Mouse (Mus musculus) kidney, postnatal 4 days (tissue): ENCODE results near the gene Gm4303.
"Not testable (repeated sequence)": the region's sequence is repeated elsewhere in the genome, so short reads cannot be mapped to it uniquely, and the experiment has no call there.

Experiments
- DNase-seq, 2 experiments: peaks; one replicate each; pipeline ENCODE4 v3.0.0; 2021; ENCODE audit warnings: mixed read lengths in 2 of 2

The Gm4303 gene

DNA sequence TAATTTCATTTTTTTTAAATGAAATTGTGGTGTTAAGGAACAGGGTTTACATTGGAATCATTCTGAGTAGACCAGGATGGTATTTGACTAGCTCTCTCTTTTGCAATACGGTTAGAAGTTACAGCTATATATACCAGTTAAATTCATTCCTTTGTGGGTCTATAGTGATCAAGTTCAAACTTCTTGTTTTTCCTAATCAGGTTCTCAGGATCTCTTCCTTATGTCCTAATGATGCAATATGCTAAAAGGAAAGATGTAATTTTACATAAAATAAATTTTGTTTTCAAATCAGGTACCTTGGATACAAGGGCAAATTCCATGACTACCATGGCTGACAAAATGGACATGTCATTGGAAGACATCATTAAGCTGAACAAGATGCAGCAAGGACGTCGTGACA is at the start of gene Gm4303:
Gm4303 (plus strand) TSS at position 301 of the 400 bp plus-strand sequence.
- not testable (repeated sequence) for DNase-seq

DNA sequence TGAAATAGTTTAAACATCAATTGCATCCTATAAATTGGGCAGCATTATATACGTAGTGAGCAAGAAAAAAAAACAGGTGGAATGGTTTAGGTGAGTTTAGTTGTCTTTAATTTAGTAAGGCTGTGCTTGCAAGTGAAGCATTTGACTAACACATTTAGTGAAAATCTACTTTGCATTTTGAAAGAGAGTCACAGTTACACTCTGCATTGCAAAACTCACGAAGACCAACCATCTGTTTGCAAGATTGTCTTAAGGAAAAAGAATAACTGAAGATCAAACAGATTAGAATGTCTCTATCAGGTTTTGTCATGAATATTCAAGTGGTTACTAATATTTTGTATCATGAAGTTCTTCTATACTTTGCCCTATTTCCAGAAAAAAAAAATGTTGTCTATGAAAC is 49.7 kb upstream of the Gm4303 start:
- no peak for DNase-seq

DNA sequence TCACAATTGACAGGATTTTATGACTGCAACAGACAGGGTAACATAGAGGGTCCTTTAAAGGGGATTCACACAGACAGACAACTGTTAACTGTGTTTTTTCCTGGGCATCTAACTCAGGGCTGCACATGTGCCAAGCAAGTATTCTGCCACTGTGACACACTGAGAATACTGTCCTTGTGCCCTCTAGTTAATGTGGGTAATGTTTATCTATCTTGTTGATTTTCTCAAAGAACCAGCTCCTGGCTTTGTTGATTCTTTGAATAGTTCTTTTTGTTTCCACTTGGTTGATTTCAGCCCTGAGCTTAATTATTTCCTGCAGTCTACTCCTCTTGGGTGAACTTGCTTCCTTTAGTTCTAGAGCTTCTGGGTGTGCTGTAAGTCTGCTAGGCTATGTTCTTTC is 45.7 kb upstream of the Gm4303 start:
- not testable (repeated sequence) for DNase-seq

DNA sequence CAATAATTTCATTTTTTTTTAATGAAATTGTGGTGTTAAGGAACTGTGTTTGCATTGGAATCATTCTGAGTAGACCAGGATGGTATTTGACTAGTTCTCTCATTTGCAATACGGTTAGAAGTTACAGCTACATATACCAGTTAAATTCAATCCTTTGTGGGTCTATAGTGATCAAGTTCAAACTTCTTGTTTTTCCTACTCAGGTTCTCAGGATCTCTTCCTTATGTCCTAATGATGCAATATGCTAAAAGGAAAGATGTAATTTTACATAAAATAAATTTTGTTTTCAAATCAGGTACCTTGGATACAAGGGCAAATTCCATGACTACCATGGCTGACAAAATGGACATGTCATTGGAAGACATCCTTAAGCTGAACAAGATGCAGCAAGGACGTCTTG is 10.4 kb upstream of the Gm4303 start, which contains the start of gene Gm4301:
Gm4301 (plus strand) TSS at position 301 of the 400 bp plus-strand sequence.
- not testable (repeated sequence) for DNase-seq

DNA sequence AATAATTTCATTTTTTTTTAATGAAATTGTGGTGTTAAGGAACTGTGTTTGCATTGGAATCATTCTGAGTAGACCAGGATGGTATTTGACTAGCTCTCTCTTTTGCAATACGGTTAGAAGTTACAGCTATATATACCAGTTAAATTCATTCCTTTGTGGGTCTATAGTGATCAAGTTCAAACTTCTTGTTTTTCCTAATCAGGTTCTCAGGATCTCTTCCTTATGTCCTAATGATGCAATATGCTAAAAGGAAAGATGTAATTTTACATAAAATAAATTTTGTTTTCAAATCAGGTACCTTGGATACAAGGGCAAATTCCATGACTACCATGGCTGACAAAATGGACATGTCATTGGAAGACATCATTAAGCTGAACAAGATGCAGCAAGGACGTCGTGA is 5.2 kb upstream of the Gm4303 start, which contains the start of gene Gm4302:
Gm4302 (plus strand) TSS at position 301 of the 400 bp plus-strand sequence.
- not testable (repeated sequence) for DNase-seq

DNA sequence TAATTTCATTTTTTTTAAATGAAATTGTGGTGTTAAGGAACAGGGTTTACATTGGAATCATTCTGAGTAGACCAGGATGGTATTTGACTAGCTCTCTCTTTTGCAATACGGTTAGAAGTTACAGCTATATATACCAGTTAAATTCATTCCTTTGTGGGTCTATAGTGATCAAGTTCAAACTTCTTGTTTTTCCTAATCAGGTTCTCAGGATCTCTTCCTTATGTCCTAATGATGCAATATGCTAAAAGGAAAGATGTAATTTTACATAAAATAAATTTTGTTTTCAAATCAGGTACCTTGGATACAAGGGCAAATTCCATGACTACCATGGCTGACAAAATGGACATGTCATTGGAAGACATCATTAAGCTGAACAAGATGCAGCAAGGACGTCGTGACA is 5.0 kb downstream of the Gm4303 start, which contains the start of gene Gm4305:
Gm4305 (plus strand) TSS at position 301 of the 400 bp plus-strand sequence.
- DNase-seq, result not testable (repeated sequence)

DNA sequence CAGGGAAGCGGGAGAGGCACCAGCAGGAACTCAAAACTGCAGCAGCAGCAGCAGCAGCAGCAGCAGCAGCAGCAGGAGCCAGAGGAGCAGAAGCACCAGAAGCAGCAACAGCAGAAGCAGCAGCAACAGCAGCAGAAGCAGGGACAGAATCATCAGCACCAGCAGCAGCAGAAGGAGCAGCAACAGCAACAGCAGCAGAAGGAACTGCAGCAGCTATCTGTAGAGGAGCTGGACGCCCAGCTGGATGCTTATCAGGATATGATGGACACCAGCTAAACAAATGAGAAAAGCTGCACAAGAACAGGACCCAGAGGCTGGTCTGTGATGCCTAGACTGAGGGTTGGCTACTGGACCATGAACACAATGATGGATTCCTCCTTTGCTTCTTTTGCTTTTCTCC is 11.1 kb downstream of the Gm4303 start:
- DNase-seq, result peak; percentile 3 to 12

DNA sequence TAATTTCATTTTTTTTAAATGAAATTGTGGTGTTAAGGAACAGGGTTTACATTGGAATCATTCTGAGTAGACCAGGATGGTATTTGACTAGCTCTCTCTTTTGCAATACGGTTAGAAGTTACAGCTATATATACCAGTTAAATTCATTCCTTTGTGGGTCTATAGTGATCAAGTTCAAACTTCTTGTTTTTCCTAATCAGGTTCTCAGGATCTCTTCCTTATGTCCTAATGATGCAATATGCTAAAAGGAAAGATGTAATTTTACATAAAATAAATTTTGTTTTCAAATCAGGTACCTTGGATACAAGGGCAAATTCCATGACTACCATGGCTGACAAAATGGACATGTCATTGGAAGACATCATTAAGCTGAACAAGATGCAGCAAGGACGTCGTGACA is 15.3 kb downstream of the Gm4303 start, which contains the start of gene Gm4307:
Gm4307 (plus strand) TSS at position 301 of the 400 bp plus-strand sequence.
- DNase-seq, result not testable (repeated sequence)

DNA sequence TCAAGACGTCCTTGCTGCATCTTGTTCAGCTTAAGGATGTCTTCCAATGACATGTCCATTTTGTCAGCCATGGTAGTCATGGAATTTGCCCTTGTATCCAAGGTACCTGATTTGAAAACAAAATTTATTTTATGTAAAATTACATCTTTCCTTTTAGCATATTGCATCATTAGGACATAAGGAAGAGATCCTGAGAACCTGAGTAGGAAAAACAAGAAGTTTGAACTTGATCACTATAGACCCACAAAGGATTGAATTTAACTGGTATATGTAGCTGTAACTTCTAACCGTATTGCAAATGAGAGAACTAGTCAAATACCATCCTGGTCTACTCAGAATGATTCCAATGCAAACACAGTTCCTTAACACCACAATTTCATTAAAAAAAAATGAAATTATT is 36.7 kb downstream of the Gm4303 start, which contains the start of gene Gm4312:
Gm4312 (minus strand) TSS at position 101 of the 400 bp plus-strand sequence.
- not testable (repeated sequence) for DNase-seq
